Mouse (Mus musculus) heart, embryonic 15.5 days (tissue): ENCODE measurements around the gene Lsm5. TPM values are rescaled to one million over a fixed set of nuclear protein-coding genes. Genes with fewer than 3 reads are reported as not detected.

Source experiments
- ATAC-seq: fragments of 200-750 bp; cut with Nextera tagmentation; replicated peaks from 2 replicates; pipeline ENCODE4 v1.8.0; 2017; ENCODE audit warnings: low read depth, moderate TSS enrichment; ENCODE audit not compliant: insufficient number of reproducible peaks, insufficient read depth, low FRiP score
- H3K27ac ChIP-seq: fragments of 300-500 bp; sonication (generic); 2 replicates; pipeline ENCODE4 v1.5.1; 2015; ENCODE audit warnings: mild to moderate bottlenecking, inconsistent platforms
- H3K27me3 ChIP-seq: fragments of 300-500 bp; sonication (generic); 2 replicates; pipeline ENCODE4 v1.6.1; 2015; ENCODE audit warnings: inconsistent platforms
- H3K36me3 ChIP-seq: fragments of 300-500 bp; sonication (generic); 2 replicates; pipeline ENCODE4 v1.6.1; 2015; ENCODE audit warnings: mild to moderate bottlenecking, inconsistent platforms
- H3K4me1 ChIP-seq: fragments of 300-500 bp; sonication (generic); replicated peaks from 2 replicates; pipeline ENCODE4 v1.6.1; 2015; ENCODE audit warnings: inconsistent platforms
- H3K4me2 ChIP-seq: fragments of 300-500 bp; sonication (generic); 2 replicates; pipeline ENCODE4 v1.6.1; 2015; ENCODE audit warnings: inconsistent platforms, mild to moderate bottlenecking, moderate library complexity
- H3K4me3 ChIP-seq: fragments of 300-500 bp; sonication (generic); 2 replicates; pipeline ENCODE4 v1.5.1; 2015; ENCODE audit warnings: mild to moderate bottlenecking, inconsistent platforms
- H3K9ac ChIP-seq: fragments of 300-500 bp; sonication (generic); 2 replicates; pipeline ENCODE4 v1.6.1; 2015; ENCODE audit warnings: mild to moderate bottlenecking, inconsistent platforms
- H3K9me3 ChIP-seq: fragments of 300-500 bp; sonication (generic); replicated peaks from 2 replicates; pipeline ENCODE4 v1.6.1; 2016; ENCODE audit warnings: inconsistent platforms
- WGBS: fragments of 180-500 bp; shearing (Covaris S2); methylation state at CpG from one replicate; pipeline ENCODE4 v1.1.7; 2015; ENCODE audit warnings: mixed read lengths; 5-methylcytosine and 5-hydroxymethylcytosine counted together
- polyA plus RNA-seq: library from polyadenylated mRNA; unstranded; fragments of >200 nt; fragmentation: Nextera tagmentation; extraction: Ambion mirVana; gene quantifications from 2 replicates; pipeline ENCODE4 v1.2.1, GENCODE M21; 2015

The Lsm5 gene
- polyA plus RNA-seq, 1 experiment from 2014 or later: 75.7 TPM

- WGBS: 92% methylated on average over 3 of the region's 3 CpGs
- no peak overlapping the region for H3K27ac ChIP-seq
- no peak for ATAC-seq
- H3K36me3 ChIP-seq: no peaks in the 10 kb centered on the region
- no peaks in the 10 kb centered on the region for H3K27me3 ChIP-seq
- H3K4me1 ChIP-seq: no peaks in the 10 kb centered on the region
- no peak overlapping the region for H3K4me2 ChIP-seq
- no peak overlapping the region for H3K4me3 ChIP-seq
- no peak overlapping the region for H3K9ac ChIP-seq
- no peaks in the 10 kb centered on the region for H3K9me3 ChIP-seq
Measured at GRCm38 (mm10) chr6:56688238-56688637, 16.3 kb downstream of the Lsm5 start.

- no peaks in the 10 kb centered on the region for H3K4me1 ChIP-seq
- ATAC-seq: no peak
- H3K27ac ChIP-seq: no peak overlapping the region
- 73% methylated on average over 3 of the region's 3 CpGs for WGBS
- H3K36me3 ChIP-seq: no peaks in the 10 kb centered on the region
- H3K9me3 ChIP-seq: no peaks in the 10 kb centered on the region
- no peak overlapping the region for H3K4me3 ChIP-seq
- no peak overlapping the region for H3K9ac ChIP-seq
- no peaks in the 10 kb centered on the region for H3K27me3 ChIP-seq
- H3K4me2 ChIP-seq: no peak overlapping the region
Measured at GRCm38 (mm10) chr6:56664410-56664809, 40.1 kb downstream of the Lsm5 start.

- Histone ChIP-seq H3K27ac (no peak overlapping the region), H3K4me2 (no peak overlapping the region), H3K4me3 (no peak overlapping the region), H3K36me3 (no peaks in the 10 kb centered on the region), H3K27me3 (peaks cover 20% of the 10 kb centered on the region), H3K9me3 (no peaks in the 10 kb centered on the region), H3K9ac (no peak overlapping the region), H3K4me1 (peaks cover 10% of the 10 kb centered on the region)
- 69% methylated on average over 8 of the region's 8 CpGs for WGBS
- ATAC-seq: no peak
Measured at GRCm38 (mm10) chr6:56655393-56655792, 49.1 kb downstream of the Lsm5 start.

- WGBS: under 1% methylated on average over 36 of the region's 36 CpGs
- H3K27ac ChIP-seq: no peak overlapping the region
- 0 out of 2 replicates have a peak, but pooled peaks have one; percentile 39 for ATAC-seq
- no peaks in the 10 kb centered on the region for H3K9me3 ChIP-seq
- H3K4me2 ChIP-seq: peak overlapping the region; percentile 94
- H3K4me1 ChIP-seq: peaks cover 10% of the 10 kb centered on the region
- peak overlapping the region; percentile 54 for H3K4me3 ChIP-seq
- peaks cover 20% of the 10 kb centered on the region for H3K27me3 ChIP-seq
- H3K36me3 ChIP-seq: no peaks in the 10 kb centered on the region
- peak overlapping the region; percentile 41 for H3K9ac ChIP-seq
Measured at GRCm38 (mm10) chr6:56652121-56652592, 52.4 kb downstream of the Lsm5 start.

Other genes starting within 250 kb of the Lsm5 start
- gene Pde1c, start 135.6 kb downstream of the Lsm5 start, polyA plus RNA-seq: 8.3 and 11.2 TPM in 2 replicates
- gene Avl9, start 10.2 kb upstream of the Lsm5 start, polyA plus RNA-seq: 5.8 and 7.0 TPM in 2 replicates
- 22.8 and 31.2 TPM in 2 replicates for gene Kbtbd2, start 93.1 kb upstream of the Lsm5 start, polyA plus RNA-seq
- 129 and 161 TPM in 2 replicates for gene Fkbp9, start 127.3 kb upstream of the Lsm5 start, polyA plus RNA-seq
- 64.4 and 71.7 TPM in 2 replicates for gene Nt5c3, start 219.2 kb upstream of the Lsm5 start, polyA plus RNA-seq
- 0.10 and 0.21 TPM in 2 replicates for gene Vmn1r4, start 219.3 kb upstream of the Lsm5 start, polyA plus RNA-seq